Mouse (Mus musculus) activated CD4-positive, CD25-positive, alpha-beta regulatory T cell (primary cell): ENCODE data around the gene Bicd2. TPM values are rescaled to one million over a fixed set of nuclear protein-coding genes. Genes with fewer than 3 reads are reported as not detected.

Source experiments
- polyA plus RNA-seq, 2 experiments: library from polyadenylated mRNA; unstranded; fragments of 100-300 nt; shearing (Covaris generic); gene quantifications; one replicate each; pipeline ENCODE4 v1.2.1; 2017

Gene Bicd2
- 10 to 100 TPM; 17.3 to 24.3 TPM for polyA plus RNA-seq

GRCm38 (mm10) chr13:49341012-49341830 is at the start of gene Bicd2:
Bicd2 (plus strand) TSS chr13:49341585.

DNA sequence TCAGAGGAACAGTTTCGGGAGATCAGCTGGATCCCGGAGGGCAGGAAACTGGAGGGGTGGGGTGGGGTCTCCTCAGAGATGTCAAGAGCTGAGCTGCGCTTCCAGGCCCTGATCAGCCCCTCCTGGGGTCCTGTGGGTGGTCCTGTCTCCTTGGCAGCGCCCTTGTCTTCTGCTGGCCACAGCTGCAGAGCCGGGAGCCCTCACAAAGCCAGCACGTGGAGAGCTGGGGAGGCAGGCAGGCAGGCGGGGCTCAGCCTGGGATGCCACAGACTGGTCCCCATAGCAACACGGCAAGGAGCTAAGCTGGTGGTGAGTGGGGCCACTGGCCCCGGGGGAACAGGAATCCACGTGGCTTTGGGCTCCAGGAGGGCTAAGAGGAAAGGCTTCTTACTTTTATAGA is 21.3 kb upstream of the Bicd2 start, which contains the start of gene Fgd3:
Gene Fgd3, minus strand, starts transcription at position 272 of the 400 bp plus-strand sequence.

GRCm38 (mm10) chr13:49420754-49421605 is 79.6 kb downstream of the Bicd2 start, which contains the start of gene Ippk:
Ippk (plus strand) TSS chr13:49421249.

Other genes starting within 250 kb of the Bicd2 start
- gene Wnk2, start 193.6 kb upstream of the Bicd2 start, polyA plus RNA-seq, result under 1 TPM in 1 of 2 experiments, not detected in 1; 0.22 TPM
- gene Ninj1, start 154.1 kb upstream of the Bicd2 start, polyA plus RNA-seq, result 10 to 100 TPM; 43.5 to 54.3 TPM
- 10 to 100 TPM; 68.7 to 76.4 TPM for gene Card19, start 125.5 kb upstream of the Bicd2 start, polyA plus RNA-seq
- gene Susd3, start 92.9 kb upstream of the Bicd2 start, polyA plus RNA-seq, result 100 to 1,000 TPM in 1 of 2 experiments, 10 to 100 TPM in 1; 43.5 to 103 TPM
- 10 to 100 TPM; 16.3 to 16.7 TPM for gene Fgd3, start 21.3 kb upstream of the Bicd2 start, polyA plus RNA-seq
- gene Ippk, start 79.7 kb downstream of the Bicd2 start, polyA plus RNA-seq, result 10 to 100 TPM in 1 of 2 experiments, 1 to 10 TPM in 1; 8.3 to 11.4 TPM
- gene Tes3-ps, start 151.7 kb downstream of the Bicd2 start, polyA plus RNA-seq, result 1 to 10 TPM; 3.5 to 5.2 TPM
- gene Ecm2, start 163.2 kb downstream of the Bicd2 start, polyA plus RNA-seq, result under 1 TPM; 0.07 to 0.27 TPM
- under 1 TPM; 0.07 to 0.12 TPM for gene Aspn, start 202.9 kb downstream of the Bicd2 start, polyA plus RNA-seq
- under 1 TPM; 0.36 TPM for gene Omd, start 240.9 kb downstream of the Bicd2 start, polyA plus RNA-seq